In genomic region chr4:141771823-141772222, GRCm38 (mm10) we compare ENCODE assay signal across 1 mouse cellular context.
TF ChIP-seq lines count a peak whose summit lies in the region.

No protein-coding gene starts in this region.

TF ChIP-seq in MEL, 35 proteins besides CTCF, POLR2A, EP300 and RAD21:
- TF ChIP-seq USF1 (IDR thresholded peaks at IDR 0.05; ENCODE audit: low read depth, low read length) = no peak
- 0 out of 2 replicates have a peak, but pooled peaks have one; percentile 36 for TF ChIP-seq RCOR1 (IDR thresholded peaks at IDR 0.05; ENCODE audit: low read depth, low read length)
- peak; percentile 78 for TF ChIP-seq GATA1 (IDR thresholded peaks at IDR 0.05; ENCODE audit: low read depth, low read length)
- TF ChIP-seq SMC3 (IDR thresholded peaks at IDR 0.05; ENCODE audit: low read depth, low read length) = no peak
- TF ChIP-seq ETS1 (IDR thresholded peaks at IDR 0.05; ENCODE audit: low read depth, low read length) = peak; percentile 56
- TF ChIP-seq TCF12 (IDR thresholded peaks at IDR 0.05; ENCODE audit: low read depth, low read length) = peak; percentile 53
- TF ChIP-seq E2F4 (IDR thresholded peaks at IDR 0.05; ENCODE audit: borderline replicate concordance, low read depth, low read length) = no peak
- no peak for TF ChIP-seq ZKSCAN1 (IDR thresholded peaks at IDR 0.05; ENCODE audit: low read depth, low read length)
- no peak for TF ChIP-seq MYB (IDR thresholded peaks at IDR 0.05; ENCODE audit: low read depth, low read length)
